Mouse (Mus musculus): Measurements from ENCODE around the gene Aqp9.
A peak's percentile ranks its signal among the peaks of the same experiment; 100 is the strongest.

The Aqp9 gene

DNA sequence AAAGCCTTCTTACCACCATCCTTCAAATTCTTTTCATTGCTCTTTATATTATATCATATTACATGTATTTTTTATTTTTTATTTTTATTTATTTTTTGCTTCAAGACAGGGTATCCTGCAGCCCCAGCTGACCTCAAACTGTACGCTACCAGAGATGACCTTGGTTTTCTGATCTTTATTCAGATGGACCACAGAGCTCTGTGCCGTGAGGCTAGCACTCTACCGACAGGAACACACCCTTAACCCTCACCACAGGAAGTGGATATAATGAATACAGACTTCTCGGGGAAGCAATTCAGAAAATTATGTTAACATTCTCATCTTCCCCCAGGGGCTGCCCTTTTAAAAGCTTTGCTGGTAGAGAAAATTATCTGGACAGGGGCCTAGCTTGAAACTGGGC lies 95.4 kb downstream of the Aqp9 start:
- no peaks in the 10 kb centered on the region for H3K27me3 ChIP-seq (ENCODE audit: control insufficient read depth, insufficient read depth, low read length, poor library complexity, severe bottlenecking)
- H3K36me3 ChIP-seq (ENCODE audit: control insufficient read depth, insufficient read depth, low read length, poor library complexity, severe bottlenecking), result no peaks in the 10 kb centered on the region
- DNase-seq (ENCODE audit: low read depth, low spot score), result no peak

DNA sequence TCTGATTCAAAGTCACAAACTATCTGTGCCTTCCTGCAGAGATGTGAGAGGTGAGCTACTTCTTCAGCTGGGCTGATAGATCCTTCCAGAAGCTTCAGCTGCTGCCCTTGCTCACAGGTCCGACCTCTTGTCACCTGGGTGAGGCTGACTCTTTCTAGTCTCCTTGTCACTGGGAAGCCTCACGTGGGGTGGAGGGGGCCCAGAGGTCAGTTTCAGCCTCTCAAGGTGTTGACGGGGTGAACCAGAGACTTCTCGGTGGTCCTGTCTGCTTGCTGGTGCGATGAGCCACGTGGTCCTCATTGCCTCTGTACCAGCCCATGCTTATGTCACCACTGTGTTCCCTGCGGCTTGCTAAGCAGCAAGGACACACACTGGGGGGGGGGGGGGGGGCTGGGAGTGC lies 96.0 kb downstream of the Aqp9 start:
- DNase-seq (ENCODE audit: low read depth, low spot score), result no peak
- no peaks in the 10 kb centered on the region for H3K27me3 ChIP-seq (ENCODE audit: control insufficient read depth, insufficient read depth, low read length, poor library complexity, severe bottlenecking)
- no peaks in the 10 kb centered on the region for H3K36me3 ChIP-seq (ENCODE audit: control insufficient read depth, insufficient read depth, low read length, poor library complexity, severe bottlenecking)

DNA sequence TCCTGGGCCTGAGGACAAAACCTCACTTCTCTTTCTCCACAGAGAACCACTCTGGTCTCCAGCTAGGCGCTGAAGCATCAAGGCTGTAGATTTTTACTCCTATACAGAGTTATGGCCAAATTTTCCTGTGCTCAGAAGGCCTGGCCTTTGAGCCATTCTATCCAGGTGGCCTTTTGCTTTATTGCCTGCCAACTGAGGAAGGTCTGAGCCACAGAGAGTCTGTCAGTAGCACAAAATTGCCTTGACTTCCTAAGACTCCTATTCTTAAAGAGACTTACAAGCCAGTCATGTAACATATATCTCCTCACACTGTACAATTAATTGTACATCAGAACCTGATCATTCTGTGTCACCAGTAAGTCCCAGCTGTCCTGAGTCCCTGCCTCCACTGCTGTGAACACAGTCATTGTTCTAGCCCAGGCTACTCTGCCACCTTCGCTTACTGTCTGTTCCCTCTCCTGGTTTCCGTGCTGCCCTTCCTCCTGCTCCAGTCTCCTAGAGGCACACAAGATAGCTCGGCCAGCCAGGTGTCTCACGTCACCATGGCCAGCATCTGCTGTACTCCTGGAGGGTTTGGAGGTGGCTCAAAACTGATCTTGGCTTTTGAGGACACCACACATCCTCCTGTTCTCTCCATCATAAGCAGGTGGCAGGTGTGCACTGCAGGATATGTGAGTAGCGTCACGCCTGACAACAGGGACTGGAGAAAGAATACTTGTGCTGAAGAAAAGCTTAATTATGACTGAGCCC lies 96.7 kb downstream of the Aqp9 start:
- Histone ChIP-seq H3K36me3 (ENCODE audit: control insufficient read depth, insufficient read depth, low read length, poor library complexity, severe bottlenecking) (no peaks in the 10 kb centered on the region), H3K27me3 (ENCODE audit: control insufficient read depth, insufficient read depth, low read length, poor library complexity, severe bottlenecking) (no peaks in the 10 kb centered on the region)
- DNase-seq (ENCODE audit: low read depth, low spot score), result no peak

DNA sequence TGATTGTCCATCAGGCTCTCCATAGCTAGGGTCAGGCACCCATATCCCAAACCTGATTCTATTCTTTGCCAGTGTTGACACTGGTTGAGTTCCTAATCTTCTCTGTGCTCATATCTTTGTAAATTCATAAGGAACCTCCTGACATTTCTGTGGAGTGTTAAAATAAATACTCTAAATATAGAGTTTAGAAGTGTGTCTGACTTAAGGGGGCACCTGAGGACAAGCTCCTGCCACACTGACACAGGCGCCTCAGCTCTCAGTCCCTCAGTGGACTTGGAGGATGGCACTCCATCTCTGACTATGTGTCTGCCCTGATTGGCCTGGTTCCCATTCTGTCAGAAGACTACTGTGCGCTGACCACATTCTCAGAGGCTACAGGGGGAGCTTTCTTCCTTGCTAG lies 97.9 kb downstream of the Aqp9 start:
- DNase-seq (ENCODE audit: low read depth, low spot score), result no peak
- no peaks in the 10 kb centered on the region for H3K27me3 ChIP-seq (ENCODE audit: control insufficient read depth, insufficient read depth, low read length, poor library complexity, severe bottlenecking)

DNA sequence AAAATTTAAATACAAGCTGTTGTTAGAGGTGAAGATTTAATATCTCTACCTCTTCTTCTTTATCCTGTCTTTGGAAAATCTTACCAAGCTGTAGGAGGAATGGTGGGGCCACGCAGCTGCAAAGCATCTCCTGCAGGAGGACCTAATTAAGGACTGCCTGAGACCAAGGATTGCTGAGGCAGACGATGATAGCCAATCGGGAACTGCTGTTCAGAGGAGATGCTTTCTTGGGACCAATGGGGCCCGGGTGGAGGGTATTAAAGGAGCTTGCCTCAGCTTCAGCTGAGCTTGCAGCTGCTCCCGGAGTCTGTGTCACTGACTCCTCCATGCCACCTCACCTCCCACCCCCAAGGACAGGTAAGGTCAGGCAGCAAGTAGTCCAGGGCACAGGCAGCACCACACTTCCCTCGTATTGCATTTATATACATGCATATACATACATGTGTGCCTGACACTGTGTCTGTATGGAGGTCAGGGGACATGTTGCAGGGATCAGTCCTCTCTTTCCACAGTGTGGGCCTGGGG lies 99.6 kb downstream of the Aqp9 start:
- Histone ChIP-seq H3K36me3 (ENCODE audit: control insufficient read depth, insufficient read depth, low read length, poor library complexity, severe bottlenecking) (no peaks in the 10 kb centered on the region), H3K27me3 (ENCODE audit: control insufficient read depth, insufficient read depth, low read length, poor library complexity, severe bottlenecking) (no peaks in the 10 kb centered on the region)
- DNase-seq (ENCODE audit: low read depth, low spot score), result no peak

More for the DNA sequence above, 97.9 kb downstream of the Aqp9 start:
- no peaks in the 10 kb centered on the region for H3K36me3 ChIP-seq (ENCODE audit: control insufficient read depth, insufficient read depth, low read length, poor library complexity, severe bottlenecking)

DNA sequence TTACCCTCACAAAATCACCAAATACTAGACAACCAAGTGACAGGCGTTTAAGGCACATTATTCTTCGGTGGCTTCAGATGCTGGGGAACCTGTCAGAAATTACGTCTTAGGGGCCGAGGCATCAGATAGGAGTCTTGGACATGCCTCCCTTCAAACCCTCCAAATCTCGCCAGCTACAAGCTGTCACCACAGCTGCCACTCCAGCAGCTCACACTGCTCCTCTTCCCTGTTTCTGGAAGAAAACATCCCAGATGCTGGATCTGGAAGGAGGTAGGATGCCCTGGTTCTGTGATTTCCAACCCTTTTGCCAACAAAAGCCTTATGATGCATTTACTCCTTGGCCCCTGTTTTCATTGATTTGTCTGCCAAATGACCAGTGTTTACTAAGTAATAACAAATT lies 101.3 kb downstream of the Aqp9 start:
- Histone ChIP-seq H3K36me3 (ENCODE audit: control insufficient read depth, insufficient read depth, low read length, poor library complexity, severe bottlenecking) (no peaks in the 10 kb centered on the region), H3K27me3 (ENCODE audit: control insufficient read depth, insufficient read depth, low read length, poor library complexity, severe bottlenecking) (no peaks in the 10 kb centered on the region)
- DNase-seq (ENCODE audit: low read depth, low spot score), result no peak

DNA sequence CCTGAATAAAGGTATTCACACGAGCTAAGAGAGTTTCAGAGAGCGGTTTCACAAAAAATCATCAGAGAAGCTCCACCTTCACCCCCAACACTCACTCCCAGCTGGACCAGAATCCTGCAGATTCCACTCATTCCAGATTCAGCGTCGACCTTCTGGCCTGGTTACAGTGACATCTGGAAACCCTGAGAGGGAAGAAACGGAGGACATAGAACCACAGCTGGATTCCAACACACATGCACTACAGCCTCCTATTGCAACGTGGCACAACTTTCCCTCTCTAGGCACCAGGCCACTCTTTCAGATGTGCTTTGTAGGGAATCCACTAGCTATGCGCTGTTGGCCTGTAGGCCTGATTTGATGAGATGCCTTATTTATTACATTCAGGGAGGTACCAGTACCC lies 102.0 kb downstream of the Aqp9 start:
- Histone ChIP-seq H3K36me3 (ENCODE audit: control insufficient read depth, insufficient read depth, low read length, poor library complexity, severe bottlenecking) (no peaks in the 10 kb centered on the region), H3K27me3 (ENCODE audit: control insufficient read depth, insufficient read depth, low read length, poor library complexity, severe bottlenecking) (no peaks in the 10 kb centered on the region)
- DNase-seq (ENCODE audit: low read depth, low spot score), result no peak

DNA sequence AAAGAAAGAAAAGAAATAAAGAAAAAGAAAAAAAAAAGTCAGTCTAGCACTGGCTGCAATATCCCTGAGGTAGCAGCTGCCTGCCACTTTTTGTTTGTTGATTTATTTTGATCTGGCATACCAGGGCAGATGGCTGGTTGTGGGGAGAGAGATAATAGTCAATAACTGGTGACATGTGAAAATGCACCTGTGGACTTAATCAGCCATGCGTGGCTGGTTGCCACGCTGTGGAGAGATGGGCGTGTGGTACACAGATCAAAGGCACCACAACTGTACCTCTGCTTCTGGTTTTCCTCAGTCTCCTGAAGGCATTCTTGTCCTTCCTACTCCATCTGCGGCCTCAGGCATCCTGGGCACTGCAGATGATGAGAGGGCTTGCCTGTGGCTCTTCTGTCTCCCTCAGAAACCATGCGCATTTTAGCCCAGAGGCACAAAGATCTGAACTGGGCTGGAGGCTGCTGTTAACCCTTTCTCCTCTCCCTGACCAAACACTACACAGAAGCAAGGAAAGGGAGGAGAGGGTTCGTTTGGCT lies 103.1 kb downstream of the Aqp9 start:
- H3K27me3 ChIP-seq (ENCODE audit: control insufficient read depth, insufficient read depth, low read length, poor library complexity, severe bottlenecking), result no peaks in the 10 kb centered on the region
- peak; percentile 35 for DNase-seq (ENCODE audit: low read depth, low spot score)
- H3K36me3 ChIP-seq (ENCODE audit: control insufficient read depth, insufficient read depth, low read length, poor library complexity, severe bottlenecking), result no peaks in the 10 kb centered on the region

DNA sequence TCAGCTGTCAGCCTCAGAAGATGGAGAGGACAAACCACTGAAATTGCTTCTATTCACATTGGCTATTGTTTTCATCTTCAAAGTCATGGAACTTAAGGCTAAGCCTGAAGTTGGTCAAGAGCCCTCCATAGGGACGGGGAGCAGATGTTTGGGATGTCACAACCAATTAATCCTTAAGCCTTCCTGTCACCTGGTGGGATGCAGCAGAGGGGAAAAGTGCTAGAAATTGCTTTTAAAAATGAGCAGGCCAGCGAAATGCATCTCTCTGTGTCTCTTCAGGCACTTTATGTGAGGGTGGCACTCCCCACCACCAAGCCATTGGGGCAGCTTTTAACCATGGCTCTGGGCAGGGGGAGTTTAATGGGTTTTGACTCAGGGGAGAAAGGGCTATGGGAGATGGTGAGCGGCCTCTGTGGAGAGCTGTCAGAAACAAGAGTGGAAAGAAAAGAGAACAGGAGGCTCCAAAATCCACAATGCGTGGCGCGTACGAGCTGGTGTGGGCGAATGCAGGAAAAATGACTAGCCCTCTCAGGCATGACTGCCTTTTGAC lies 104.1 kb downstream of the Aqp9 start:
- H3K36me3 ChIP-seq (ENCODE audit: control insufficient read depth, insufficient read depth, low read length, poor library complexity, severe bottlenecking), result no peaks in the 10 kb centered on the region
- H3K27me3 ChIP-seq (ENCODE audit: control insufficient read depth, insufficient read depth, low read length, poor library complexity, severe bottlenecking), result no peaks in the 10 kb centered on the region
- DNase-seq (ENCODE audit: low read depth, low spot score), result no peak

DNA sequence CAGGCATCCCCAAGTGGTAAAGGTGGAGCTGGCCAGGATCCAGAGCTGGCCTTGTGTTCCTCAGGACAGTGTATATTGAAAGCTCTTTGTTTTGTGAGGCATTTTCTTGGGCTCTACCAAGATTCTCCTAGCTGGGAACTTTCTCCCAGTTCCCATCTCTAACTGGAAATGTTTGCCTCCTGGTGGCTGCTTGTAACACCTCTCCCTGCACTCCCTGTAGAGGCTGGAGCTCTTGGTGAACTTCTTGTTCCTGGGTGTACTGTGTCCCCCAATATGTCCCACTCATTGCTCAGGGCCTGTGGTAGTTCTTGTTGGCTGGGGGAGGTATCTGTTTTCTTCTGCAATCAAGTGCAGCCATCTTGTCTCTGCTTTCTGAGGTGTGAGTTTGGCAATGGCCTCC lies 104.9 kb downstream of the Aqp9 start:
- H3K27me3 ChIP-seq (ENCODE audit: control insufficient read depth, insufficient read depth, low read length, poor library complexity, severe bottlenecking), result no peaks in the 10 kb centered on the region
- no peak for DNase-seq (ENCODE audit: low read depth, low spot score)

DNA sequence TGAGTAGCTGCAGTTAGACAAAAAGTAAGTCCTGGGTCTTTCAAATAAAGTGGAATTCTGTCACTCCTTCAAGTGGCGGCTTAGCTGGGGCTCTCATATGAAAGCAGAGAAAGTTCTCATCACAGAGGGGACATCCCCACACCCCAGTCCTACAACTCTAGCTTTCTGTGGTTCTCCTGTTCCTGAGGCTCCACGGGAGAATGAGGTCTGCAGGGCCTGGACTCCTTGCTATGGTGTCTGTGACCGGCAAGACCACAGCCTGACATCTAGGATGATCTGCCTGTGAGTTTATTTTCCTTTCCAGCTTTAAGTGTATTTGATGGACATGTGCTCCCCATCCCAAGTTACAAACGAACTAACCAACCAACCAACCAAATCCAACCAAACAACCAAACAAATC lies 105.5 kb downstream of the Aqp9 start:
- no peak for DNase-seq (ENCODE audit: low read depth, low spot score)
- Histone ChIP-seq H3K27me3 (ENCODE audit: control insufficient read depth, insufficient read depth, low read length, poor library complexity, severe bottlenecking) (no peaks in the 10 kb centered on the region), H3K36me3 (ENCODE audit: control insufficient read depth, insufficient read depth, low read length, poor library complexity, severe bottlenecking) (no peaks in the 10 kb centered on the region)

More for the DNA sequence above, 104.9 kb downstream of the Aqp9 start:
- H3K36me3 ChIP-seq (ENCODE audit: control insufficient read depth, insufficient read depth, low read length, poor library complexity, severe bottlenecking), result no peaks in the 10 kb centered on the region

DNA sequence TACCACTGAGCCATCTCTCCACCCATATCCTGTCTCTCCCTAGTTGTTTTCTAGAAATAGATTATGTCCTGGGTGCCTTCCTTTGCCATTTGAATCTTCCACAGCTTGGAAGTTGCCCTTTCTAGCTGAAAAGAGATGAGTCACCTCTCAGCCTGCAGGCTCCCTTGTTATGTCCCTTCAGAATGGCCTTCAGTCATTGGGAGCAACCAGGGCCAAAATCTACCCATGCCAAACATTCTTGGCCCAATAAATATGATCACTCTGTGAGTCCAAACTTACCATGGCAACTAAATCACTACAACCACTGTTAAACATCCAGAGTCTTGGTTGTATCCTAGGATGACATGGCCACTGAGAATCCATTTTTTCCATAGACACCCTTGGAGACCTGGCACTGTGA lies 106.2 kb downstream of the Aqp9 start:
- no peak for DNase-seq (ENCODE audit: low read depth, low spot score)
- Histone ChIP-seq H3K36me3 (ENCODE audit: control insufficient read depth, insufficient read depth, low read length, poor library complexity, severe bottlenecking) (no peaks in the 10 kb centered on the region), H3K27me3 (ENCODE audit: control insufficient read depth, insufficient read depth, low read length, poor library complexity, severe bottlenecking) (no peaks in the 10 kb centered on the region)
